Mouse (Mus musculus): Measurements from ENCODE around the gene Trim8.

Gene Trim8

DNA sequence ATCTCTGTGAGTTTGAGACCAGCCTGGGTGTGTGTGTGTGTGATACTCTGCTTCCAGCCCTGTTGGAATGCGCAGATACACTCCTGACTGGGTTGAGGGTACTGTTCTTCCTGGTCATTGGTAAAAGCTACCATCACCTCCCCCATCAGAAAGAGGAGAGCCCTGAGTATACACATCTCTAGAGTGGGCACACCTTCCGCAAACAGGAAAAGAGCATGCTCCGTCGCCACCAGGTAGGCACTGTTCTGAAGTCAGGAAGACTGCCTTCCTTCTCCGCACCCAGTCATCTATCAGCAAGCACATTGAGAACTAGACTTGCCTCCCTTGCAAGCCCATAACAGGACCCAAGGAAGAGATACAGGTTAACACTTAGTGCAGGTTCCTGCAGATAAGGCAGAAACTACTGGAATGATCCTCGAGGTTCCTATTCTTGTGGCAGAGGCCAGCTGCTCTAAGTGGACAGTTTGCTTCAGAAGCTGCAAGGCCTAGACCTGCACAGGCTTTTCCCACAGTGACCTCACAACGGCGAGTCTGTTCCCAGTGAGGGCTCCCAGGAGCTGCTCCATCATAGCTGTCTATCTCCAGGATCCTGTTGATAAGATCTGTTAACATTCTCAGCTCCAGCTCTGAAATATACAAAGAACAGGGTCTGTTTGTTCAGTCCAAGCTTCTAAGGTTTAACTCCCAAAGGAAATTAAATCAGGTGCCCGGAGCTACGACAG lies 20.7 kb upstream of the Trim8 start:
- DNase-seq: no peak

DNA sequence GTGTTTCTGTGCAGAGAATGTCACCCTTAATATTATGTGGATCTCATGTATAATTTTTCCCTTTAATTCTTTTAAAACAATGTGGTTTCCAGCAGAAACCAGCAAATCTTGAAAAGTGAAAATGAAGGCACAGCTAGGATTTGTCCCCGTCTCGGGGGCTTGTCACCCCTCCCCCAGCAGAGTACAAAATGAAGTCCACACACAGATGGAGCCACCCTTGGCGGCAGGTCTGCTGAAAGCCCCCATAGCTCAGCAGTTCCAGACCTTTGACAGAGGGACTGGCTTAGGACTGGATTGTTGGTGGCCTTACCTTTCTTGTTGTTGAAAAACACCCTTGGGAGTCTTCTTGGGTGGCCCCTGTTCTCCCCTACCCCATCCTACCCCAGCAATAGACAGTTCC lies 20.1 kb upstream of the Trim8 start:
- no peak for DNase-seq

DNA sequence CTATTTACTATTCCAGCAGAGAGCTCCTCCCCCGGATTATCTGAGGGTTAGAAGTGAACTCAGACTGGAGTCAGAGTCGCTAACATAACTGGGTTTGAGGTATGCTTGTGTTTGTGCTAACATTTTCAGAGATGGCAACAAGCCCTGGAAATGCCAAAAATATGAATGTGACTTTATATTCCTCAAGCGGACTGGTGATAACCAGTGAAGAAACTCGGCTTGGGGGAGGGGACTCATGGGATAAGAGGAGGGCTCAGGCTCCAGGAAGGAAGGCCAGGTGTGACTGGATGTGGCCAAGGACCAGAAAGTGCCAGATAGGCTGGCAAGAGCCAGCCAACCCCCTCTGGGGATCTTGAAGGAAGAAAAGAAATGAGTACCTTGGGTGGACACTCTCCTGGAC lies 19.7 kb upstream of the Trim8 start:
- no peak for DNase-seq

GRCm38 (mm10) chr19:46482896-46483516 lies 18.5 kb upstream of the Trim8 start:
- no peak for DNase-seq

GRCm38 (mm10) chr19:46483701-46484328 lies 17.7 kb upstream of the Trim8 start:
- peak; percentile 67 for DNase-seq

- peak; percentile 75 for DNase-seq
These were observed 17.0 kb upstream of the Trim8 start for GRCm38 (mm10) chr19:46484518-46484917.

DNA sequence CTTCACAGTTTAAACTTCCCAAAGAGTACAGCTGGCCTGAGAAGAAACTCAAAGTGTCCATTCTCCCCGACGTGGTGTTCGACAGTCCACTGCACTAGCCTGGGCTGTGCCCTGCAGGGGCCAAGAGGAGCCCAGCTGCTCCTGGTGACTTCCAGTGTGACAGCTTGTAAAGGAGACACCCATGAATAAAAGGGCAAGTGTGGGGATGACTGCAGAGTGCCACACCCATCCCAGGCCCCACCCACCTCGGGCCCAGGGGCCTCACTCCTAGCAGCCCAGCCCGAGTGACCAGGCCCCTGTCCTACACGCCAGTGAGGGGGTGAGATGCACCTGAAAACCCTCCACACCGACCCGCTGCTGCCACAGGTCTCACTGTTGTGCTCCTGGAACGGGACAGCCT lies 15.7 kb upstream of the Trim8 start:
- DNase-seq: no peak

- no peak for DNase-seq
These were observed 14.8 kb upstream of the Trim8 start for GRCm38 (mm10) chr19:46486709-46487108.

GRCm38 (mm10) chr19:46489448-46489847 lies 12.1 kb upstream of the Trim8 start:
- no peak for DNase-seq

DNA sequence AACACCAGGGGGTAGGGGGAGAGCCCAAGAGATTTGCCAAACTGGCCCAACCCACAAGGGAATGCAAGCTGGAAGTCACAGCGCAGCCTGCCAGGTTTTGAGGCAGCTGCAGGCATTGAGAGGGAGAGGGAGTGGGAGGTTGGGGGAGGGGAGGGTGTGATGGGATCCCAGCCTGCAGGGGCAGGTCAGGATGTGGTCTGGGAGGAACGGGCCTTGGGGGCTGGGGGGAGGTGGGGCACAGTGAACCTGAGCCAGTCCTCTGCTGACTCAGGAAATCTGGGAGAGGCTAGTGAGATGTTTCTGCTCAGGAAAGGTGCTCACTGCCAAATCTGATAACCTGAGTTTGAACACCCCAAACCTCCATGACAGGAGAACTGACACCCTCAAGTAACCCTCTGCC lies 10.9 kb upstream of the Trim8 start:
- DNase-seq: no peak

GRCm38 (mm10) chr19:46495136-46495535 lies 6.4 kb upstream of the Trim8 start:
- no peak for DNase-seq

GRCm38 (mm10) chr19:46497230-46497629 lies 4.3 kb upstream of the Trim8 start:
- DNase-seq: no peak

- DNase-seq: no peak
These were observed 2.0 kb upstream of the Trim8 start for GRCm38 (mm10) chr19:46499539-46499835.

DNA sequence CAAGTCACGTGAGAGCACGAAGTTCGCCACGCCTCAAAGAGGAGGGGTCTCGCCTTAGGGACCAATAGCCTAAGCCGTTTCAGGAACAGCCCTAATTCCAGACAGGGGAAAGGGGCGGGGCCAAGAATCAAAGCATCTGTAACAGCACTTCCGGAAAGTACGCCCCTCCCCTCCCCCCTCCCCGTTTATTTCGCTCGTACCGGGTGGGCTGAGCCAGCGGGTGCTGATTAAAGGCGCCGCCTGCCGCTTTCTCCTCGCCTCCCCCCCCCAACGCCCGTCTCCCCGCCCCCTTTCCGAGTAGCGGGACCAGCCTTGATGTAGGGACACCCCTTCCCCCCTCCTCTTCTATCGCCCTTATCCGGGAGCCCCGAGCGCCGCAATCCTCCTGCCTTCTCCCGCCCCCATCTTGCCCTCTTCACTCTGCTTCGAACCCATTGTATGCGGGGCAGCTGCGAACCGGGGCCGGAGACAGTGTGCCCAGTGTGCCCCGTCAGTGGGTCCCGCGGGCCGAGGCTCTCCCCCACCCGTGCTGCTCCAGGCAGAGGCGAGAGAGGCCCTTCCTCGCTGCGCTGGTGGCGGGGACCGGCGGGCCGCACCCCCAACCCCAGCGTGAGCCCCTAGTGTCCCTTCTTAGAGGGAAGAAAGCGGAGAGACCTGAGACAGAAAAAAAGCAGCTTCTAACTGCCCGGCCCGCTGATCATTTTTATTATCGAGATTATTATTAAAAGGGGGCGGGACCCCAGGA lies 1.5 kb upstream of the Trim8 start:
- peak; percentile 99 for DNase-seq

GRCm38 (mm10) chr19:46500581-46501341 lies 741 bp upstream of the Trim8 start:
- DNase-seq: no peak

DNA sequence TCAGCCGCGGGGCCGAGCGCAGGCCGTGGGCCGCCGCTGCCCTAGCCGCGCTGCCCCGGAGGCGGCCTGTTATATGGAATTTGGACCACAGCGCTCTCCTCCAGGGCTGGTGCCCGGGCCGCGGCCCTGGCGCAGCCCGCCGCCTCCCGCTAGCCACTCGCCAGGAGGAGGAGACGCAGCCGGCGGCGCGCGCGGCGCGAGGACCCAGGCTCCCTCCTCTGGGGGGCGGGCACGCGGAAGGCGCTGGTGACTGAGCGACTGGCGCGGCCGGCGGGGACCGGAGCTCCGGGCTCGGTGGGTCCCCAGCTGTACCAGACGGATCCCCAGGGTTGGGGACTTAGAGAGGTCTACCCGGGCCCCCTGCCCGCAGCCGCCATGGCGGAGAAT lies 560 bp downstream of the Trim8 start:
- peak; percentile 86 for DNase-seq

DNA sequence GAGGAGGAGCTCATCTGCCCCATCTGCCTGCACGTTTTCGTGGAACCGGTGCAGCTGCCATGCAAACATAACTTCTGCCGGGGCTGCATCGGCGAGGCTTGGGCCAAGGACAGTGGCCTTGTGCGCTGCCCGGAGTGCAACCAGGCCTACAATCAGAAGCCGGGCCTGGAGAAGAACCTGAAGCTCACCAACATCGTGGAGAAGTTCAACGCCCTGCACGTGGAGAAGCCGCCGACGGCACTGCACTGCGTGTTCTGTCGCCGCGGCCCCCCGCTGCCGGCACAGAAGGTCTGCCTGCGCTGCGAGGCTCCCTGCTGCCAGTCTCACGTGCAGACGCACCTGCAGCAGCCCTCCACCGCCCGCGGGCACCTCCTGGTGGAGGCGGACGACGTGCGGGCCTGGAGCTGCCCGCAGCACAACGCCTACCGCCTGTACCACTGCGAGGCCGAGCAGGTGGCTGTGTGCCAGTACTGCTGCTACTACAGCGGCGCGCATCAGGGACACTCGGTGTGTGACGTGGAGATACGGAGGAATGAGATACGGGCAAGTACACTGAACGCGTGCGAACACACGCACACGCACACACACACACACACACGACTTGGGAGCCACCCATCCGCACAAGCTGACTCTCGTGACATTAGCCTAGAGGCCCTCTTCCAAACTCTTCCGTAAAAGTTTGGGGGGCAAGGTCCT lies 1.1 kb downstream of the Trim8 start:
- peak; percentile 85 for DNase-seq

DNA sequence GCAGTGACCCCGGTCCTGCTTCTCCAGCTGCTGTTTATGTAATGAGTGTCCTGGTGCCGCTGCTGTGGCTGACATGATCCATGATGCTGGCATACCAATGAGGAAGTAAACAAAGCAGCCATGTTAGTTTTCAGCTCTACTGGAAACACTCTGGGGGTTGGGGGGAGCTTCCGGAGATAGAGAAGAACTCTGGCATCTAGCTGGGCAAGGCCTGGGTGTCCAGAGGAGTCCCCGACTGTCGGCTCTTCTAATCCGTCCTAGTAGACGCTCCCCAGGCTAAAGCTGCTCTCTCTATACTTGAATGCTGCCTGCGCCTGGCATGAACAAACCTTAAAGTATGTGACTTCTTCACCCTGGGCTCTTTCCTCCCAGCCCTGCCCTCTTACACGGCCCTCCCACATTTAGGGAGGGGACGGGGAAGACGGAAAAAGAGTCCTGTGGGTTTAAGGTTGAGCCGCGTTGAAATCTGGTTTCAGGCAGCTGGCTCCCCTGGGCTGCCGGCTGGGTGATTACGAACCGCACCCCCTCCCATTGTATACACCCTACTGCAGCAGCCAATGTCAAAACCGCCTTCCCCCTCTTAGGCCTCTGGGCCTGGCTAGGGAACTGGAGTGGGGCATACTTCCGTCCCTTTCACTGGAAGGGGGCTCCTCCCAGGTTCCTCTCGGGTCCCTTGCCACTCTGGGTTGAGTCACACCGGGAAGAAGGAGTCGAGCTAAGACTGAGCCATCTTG lies 2.0 kb downstream of the Trim8 start:
- peak; percentile 40 for DNase-seq

DNA sequence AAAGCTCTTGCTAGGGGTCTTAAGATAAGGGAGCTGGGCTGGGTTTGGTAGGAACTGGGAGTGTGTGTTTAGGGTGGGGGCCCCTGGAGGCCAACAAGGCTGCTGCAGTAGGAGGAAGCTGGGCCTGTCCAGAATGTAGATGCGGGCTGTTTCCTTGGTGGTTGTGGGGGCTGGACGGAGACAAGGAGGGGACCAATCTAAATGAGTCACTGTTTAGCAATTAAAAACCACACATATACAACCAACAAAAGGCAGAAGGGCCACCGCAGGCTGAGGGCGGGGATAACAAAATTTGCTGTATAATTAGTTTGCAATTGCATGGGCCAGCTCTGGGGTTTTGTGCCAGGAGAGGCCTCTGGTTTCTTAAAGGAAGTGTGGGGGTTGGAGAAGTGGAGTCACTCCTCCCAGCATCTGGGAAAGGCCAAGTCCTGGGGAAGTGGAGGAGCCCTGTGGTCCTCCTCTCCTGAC lies 2.6 kb downstream of the Trim8 start:
- no peak for DNase-seq

- DNase-seq: no peak
These were observed 3.4 kb downstream of the Trim8 start for GRCm38 (mm10) chr19:46504822-46505417.

Data from right cerebral cortex, adult 18-20 months (tissue).